Mouse (Mus musculus): ENCODE measurements around the gene Gm10073. TPM values are rescaled to one million over a fixed set of nuclear protein-coding genes. Genes with fewer than 3 reads are reported as not detected.

Gene Gm10073
- total RNA-seq, 2 experiments from 2014 or later, result 91.6 to 114 TPM

GRCm38 (mm10) chr8:106556068-106556645 lies 17.1 kb downstream of the Gm10073 start:
- DNase-seq (ENCODE audit: low spot score), result no peak

- no peak for DNase-seq (ENCODE audit: low spot score)
Observed at GRCm38 (mm10) chr8:106554011-106554410, 19.2 kb downstream of the Gm10073 start.

- no peak for DNase-seq (ENCODE audit: low spot score)
Observed at GRCm38 (mm10) chr8:106550906-106551305, 22.4 kb downstream of the Gm10073 start.

GRCm38 (mm10) chr8:106548366-106548936 lies 24.8 kb downstream of the Gm10073 start:
- no peak for DNase-seq (ENCODE audit: low spot score)

- DNase-seq (ENCODE audit: low spot score), result no peak
Observed at GRCm38 (mm10) chr8:106546746-106547145, 26.5 kb downstream of the Gm10073 start.

- DNase-seq (ENCODE audit: low spot score), result no peak
Observed at GRCm38 (mm10) chr8:106545149-106545548, 28.1 kb downstream of the Gm10073 start.

GRCm38 (mm10) chr8:106543043-106543442 lies 30.2 kb downstream of the Gm10073 start:
- no peak for DNase-seq (ENCODE audit: low spot score)

GRCm38 (mm10) chr8:106541002-106541401 lies 32.3 kb downstream of the Gm10073 start:
- no peak for DNase-seq (ENCODE audit: low spot score)

GRCm38 (mm10) chr8:106539193-106539592 lies 34.1 kb downstream of the Gm10073 start:
- DNase-seq (ENCODE audit: low spot score), result no peak

- DNase-seq (ENCODE audit: low spot score), result no peak
Observed at GRCm38 (mm10) chr8:106535448-106535847, 37.8 kb downstream of the Gm10073 start.

- peak; percentile 36 for DNase-seq (ENCODE audit: low spot score)
Observed at GRCm38 (mm10) chr8:106534449-106534848, 38.8 kb downstream of the Gm10073 start.

GRCm38 (mm10) chr8:106533709-106534108 lies 39.6 kb downstream of the Gm10073 start:
- DNase-seq (ENCODE audit: low spot score), result no peak

GRCm38 (mm10) chr8:106530566-106530965 lies 42.7 kb downstream of the Gm10073 start:
- no peak for DNase-seq (ENCODE audit: low spot score)

GRCm38 (mm10) chr8:106529885-106530482 lies 43.3 kb downstream of the Gm10073 start:
- DNase-seq (ENCODE audit: low spot score), result no peak

- no peak for DNase-seq (ENCODE audit: low spot score)
Observed at GRCm38 (mm10) chr8:106528596-106529249, 44.5 kb downstream of the Gm10073 start.

- no peak for DNase-seq (ENCODE audit: low spot score)
Observed at GRCm38 (mm10) chr8:106527241-106528036, 45.8 kb downstream of the Gm10073 start.

- no peak for DNase-seq (ENCODE audit: low spot score)
Observed at GRCm38 (mm10) chr8:106526725-106527124, 46.5 kb downstream of the Gm10073 start.
